Mouse (Mus musculus) liver, adult 10 weeks (tissue): ENCODE data around the gene Pold4. TPM values are rescaled to one million over a fixed set of nuclear protein-coding genes. Genes with fewer than 3 reads are reported as not detected.

Source experiments
- polyA plus RNA-seq: library from polyadenylated mRNA; stranded (reverse); fragments of 350-450 nt; fragmentation: Illumina TruSeq; extraction: RNeasy Lipid Tissue Mini Kit (QIAGEN cat#74804); gene quantifications from one replicate; pipeline ENCODE4 v1.2.3, GENCODE M21; 2014; ENCODE audit warnings: low read depth, low replicate concordance

Gene Pold4
- polyA plus RNA-seq: 1.7 TPM

GRCm38 (mm10) chr19:4231253-4232185, at the start of gene Pold4:
TSS of gene Pold4 (plus strand) at chr19:4231899.

GRCm38 (mm10) chr19:4190831-4191334, 40.8 kb upstream of the Pold4 start, which contains the start of gene Tbc1d10c:
TSS of gene Tbc1d10c (minus strand) at chr19:4191284.

GRCm38 (mm10) chr19:4191528-4192250, 40.0 kb upstream of the Pold4 start, which contains the start of gene Ppp1ca:
TSS of gene Ppp1ca (plus strand) at chr19:4192065.

GRCm38 (mm10) chr19:4201291-4201909, 30.3 kb upstream of the Pold4 start, which contains the start of gene Rad9a:
TSS of gene Rad9a (minus strand) at chr19:4201662.

GRCm38 (mm10) chr19:4214071-4214770, 17.5 kb upstream of the Pold4 start, which contains the start of the genes Clcf1 and AC109138.7:
TSS of gene Clcf1 (plus strand) at chr19:4214238.
TSS of gene AC109138.7 (plus strand) at chr19:4214357.

GRCm38 (mm10) chr19:4268566-4269361, 37.1 kb downstream of the Pold4 start, which contains the start of gene Ssh3:
TSS of gene Ssh3 (minus strand) at chr19:4269180.

GRCm38 (mm10) chr19:4282898-4283553, 51.3 kb downstream of the Pold4 start, which contains the start of gene Ankrd13d:
TSS of gene Ankrd13d (minus strand) at chr19:4283137.

Other genes starting within 250 kb of the Pold4 start
- gene Acy3, start 245.3 kb upstream of the Pold4 start, polyA plus RNA-seq: 15.3 TPM
- gene Tbx10, start 239.1 kb upstream of the Pold4 start, polyA plus RNA-seq: not detected
- gene Nudt8, start 231.3 kb upstream of the Pold4 start, polyA plus RNA-seq: not detected
- 0.13 TPM for gene Gm49405, start 231.3 kb upstream of the Pold4 start, polyA plus RNA-seq
- not detected for gene Doc2g, start 228.6 kb upstream of the Pold4 start, polyA plus RNA-seq
- 25.4 TPM for gene Ndufv1, start 219.1 kb upstream of the Pold4 start, polyA plus RNA-seq
- 51.4 TPM for gene Gstp1, start 193.9 kb upstream of the Pold4 start, polyA plus RNA-seq
- 1.1 TPM for gene Gstp2, start 185.9 kb upstream of the Pold4 start, polyA plus RNA-seq
- gene Gstp3, start 172.3 kb upstream of the Pold4 start, polyA plus RNA-seq: 2.0 TPM
- not detected for gene Cabp2, start 150.3 kb upstream of the Pold4 start, polyA plus RNA-seq
- gene Cdk2ap2, start 134.7 kb upstream of the Pold4 start, polyA plus RNA-seq: 1.9 TPM
- 0.19 TPM for gene Pitpnm1, start 131.9 kb upstream of the Pold4 start, polyA plus RNA-seq
- gene Aip, start 106.0 kb upstream of the Pold4 start, polyA plus RNA-seq: 0.53 TPM
- gene Gpr152, start 92.1 kb upstream of the Pold4 start, polyA plus RNA-seq: not detected
- gene Cabp4, start 87.9 kb upstream of the Pold4 start, polyA plus RNA-seq: 0.26 TPM
- gene Coro1b, start 83.3 kb upstream of the Pold4 start, polyA plus RNA-seq: 19.7 TPM
- 2.3 TPM for gene Ptprcap, start 78.3 kb upstream of the Pold4 start, polyA plus RNA-seq
- gene Rps6kb2, start 68.5 kb upstream of the Pold4 start, polyA plus RNA-seq: 3.4 TPM
- 0.64 TPM for gene Carns1, start 56.4 kb upstream of the Pold4 start, polyA plus RNA-seq
- gene Tbc1d10c, start 40.6 kb upstream of the Pold4 start, polyA plus RNA-seq: not detected
- gene Ppp1ca, start 39.8 kb upstream of the Pold4 start, polyA plus RNA-seq: 76.1 TPM
- 1.6 TPM for gene Rad9a, start 30.2 kb upstream of the Pold4 start, polyA plus RNA-seq
- gene Clcf1, start 17.7 kb upstream of the Pold4 start, polyA plus RNA-seq: 0.56 TPM
- not detected for gene AC109138.7, start 17.5 kb upstream of the Pold4 start, polyA plus RNA-seq
- gene Ssh3, start 37.3 kb downstream of the Pold4 start, polyA plus RNA-seq: 1.8 TPM
- gene Ankrd13d, start 51.2 kb downstream of the Pold4 start, polyA plus RNA-seq: not detected
- gene Grk2, start 74.3 kb downstream of the Pold4 start, polyA plus RNA-seq: 4.7 TPM
- 28.1 TPM for gene Kdm2a, start 166.4 kb downstream of the Pold4 start, polyA plus RNA-seq
- gene Rhod, start 207.5 kb downstream of the Pold4 start, polyA plus RNA-seq: 5.9 TPM
- gene Syt12, start 245.5 kb downstream of the Pold4 start, polyA plus RNA-seq: 0.11 TPM